Mouse (Mus musculus) spleen, postnatal 36 days (tissue): ENCODE measurements around the gene Eif4g1.
A peak's percentile ranks its signal among the peaks of the same experiment; 100 is the strongest.
"Not testable (repeated sequence)": the region's sequence is repeated elsewhere in the genome, so short reads cannot be mapped to it uniquely, and the experiment has no call there.

Experiments used
- DNase-seq, 2 experiments: peaks; one replicate each; pipeline ENCODE4 v3.0.0; 2022; ENCODE audit warnings: low spot score in 2 of 2, mixed read lengths in 1 of 2

Gene Eif4g1

GRCm38 (mm10) chr16:20668013-20668412, at the start of gene Eif4g1:
TSS of gene Eif4g1 (plus strand) at chr16:20668313.
- DNase-seq: not testable (repeated sequence)

- DNase-seq: no peak
These were observed 48.3 kb upstream of the Eif4g1 start for GRCm38 (mm10) chr16:20619541-20620398.

- DNase-seq: no peak
These were observed 47.7 kb upstream of the Eif4g1 start for GRCm38 (mm10) chr16:20620399-20620735.

GRCm38 (mm10) chr16:20620751-20621190, 47.3 kb upstream of the Eif4g1 start:
- DNase-seq: no peak

- peak; percentile 47 to 54 for DNase-seq
These were observed 46.7 kb upstream of the Eif4g1 start, which contains the start of gene Camk2n2 for GRCm38 (mm10) chr16:20621191-20621990. TSS of gene Camk2n2 (minus strand) at chr16:20621287.

GRCm38 (mm10) chr16:20621991-20622685, 46.0 kb upstream of the Eif4g1 start:
- peak in 1 of 2 experiments; percentile 21 for DNase-seq

GRCm38 (mm10) chr16:20623211-20623610, 44.9 kb upstream of the Eif4g1 start:
- DNase-seq: no peak

GRCm38 (mm10) chr16:20628871-20629391, 39.2 kb upstream of the Eif4g1 start:
- DNase-seq: no peak

- DNase-seq: no peak
These were observed 38.1 kb upstream of the Eif4g1 start, which contains the start of gene Ece2 for GRCm38 (mm10) chr16:20629731-20630634. TSS of gene Ece2 (plus strand) at chr16:20629828.

GRCm38 (mm10) chr16:20637410-20637809, 30.7 kb upstream of the Eif4g1 start:
- no peak for DNase-seq

- DNase-seq: no peak
These were observed 29.7 kb upstream of the Eif4g1 start for GRCm38 (mm10) chr16:20638367-20638766.

GRCm38 (mm10) chr16:20642161-20642560, 26.0 kb upstream of the Eif4g1 start:
- DNase-seq: peak; percentile 23 to 25

- no peak for DNase-seq
These were observed 24.2 kb upstream of the Eif4g1 start for GRCm38 (mm10) chr16:20643911-20644310.

GRCm38 (mm10) chr16:20651076-20651946, 16.8 kb upstream of the Eif4g1 start, which contains the start of gene Psmd2:
TSS of gene Psmd2 (plus strand) at chr16:20651652.
- DNase-seq: peak; percentile 90 to 92

- no peak for DNase-seq
These were observed 16.2 kb upstream of the Eif4g1 start for GRCm38 (mm10) chr16:20651947-20652310.

- no peak for DNase-seq
These were observed 14.8 kb upstream of the Eif4g1 start for GRCm38 (mm10) chr16:20653315-20653714.

GRCm38 (mm10) chr16:20657661-20658060, 10.5 kb upstream of the Eif4g1 start:
- no peak for DNase-seq

- no peak for DNase-seq
These were observed 2.2 kb downstream of the Eif4g1 start for GRCm38 (mm10) chr16:20670291-20670690.

- no peak for DNase-seq
These were observed 3.8 kb downstream of the Eif4g1 start for GRCm38 (mm10) chr16:20671886-20672285.

GRCm38 (mm10) chr16:20672500-20672902, 4.4 kb downstream of the Eif4g1 start:
- peak; percentile 93 to 94 for DNase-seq
